Mouse (Mus musculus): ENCODE measurements around the gene Rcn3. TPM values are rescaled to one million over a fixed set of nuclear protein-coding genes. Genes with fewer than 3 reads are reported as not detected.
A peak's percentile ranks its signal among the peaks of the same experiment; 100 is the strongest.

The Rcn3 gene
- total and polyA plus RNA-seq, 3 experiments: 16.0 to 43.0 TPM; not detected in 1

- TF ChIP-seq POLR2AphosphoS5 (IDR thresholded peaks at IDR 0.05; ENCODE audit: borderline replicate concordance, low read depth, low read length) (no peak), MYB (IDR thresholded peaks at IDR 0.05; ENCODE audit: low read depth, low read length) (peak; percentile 31; the same call in 1 of the 2 replicates), CTCF (IDR thresholded peaks at IDR 0.05 in 2 of 3, conservative IDR thresholded peaks at IDR 0.05 in 1 of 3; ENCODE audit: control insufficient read depth in 1 of 3, insufficient read depth in 1 of 3, low read depth in 2 of 3, low read length in 3 of 3, poor library complexity in 1 of 3, severe bottlenecking in 1 of 3) (no peak), TBP (IDR thresholded peaks at IDR 0.05; ENCODE audit: low read depth, low read length) (peak; percentile 59; the same call in 1 of the 2 replicates), POLR2A (IDR thresholded peaks at IDR 0.05; ENCODE audit: control insufficient read depth in 1 of 2, insufficient read depth in 1 of 2, low read depth in 1 of 2, low read length in 2 of 2, poor library complexity in 1 of 2) (peak in 1 of 2 experiments; percentile 52; a peak in 1 of 4 replicates), GABPA (IDR thresholded peaks at IDR 0.05; ENCODE audit: low read depth, low read length) (no peak), POLR2AphosphoS2 (IDR thresholded peaks at IDR 0.05; ENCODE audit: low read length) (0 out of 2 replicates have a peak, but pooled peaks have one; percentile 35), BHLHE40 (IDR thresholded peaks at IDR 0.05; ENCODE audit: borderline replicate concordance, low read depth, low read length) (peak; percentile 62; the same call in 1 of the 2 replicates), ZNF384 (IDR thresholded peaks at IDR 0.05; ENCODE audit: low read depth, low read length) (peak; percentile 34; the same call in 1 of the 2 replicates), TCF12 (IDR thresholded peaks at IDR 0.05; ENCODE audit: low read depth, low read length) (peak; percentile 99), ZMIZ1 (IDR thresholded peaks at IDR 0.05; ENCODE audit: low read depth, low read length) (0 out of 2 replicates have a peak, but pooled peaks have one; percentile 39), USF2 (IDR thresholded peaks at IDR 0.05; ENCODE audit: borderline replicate concordance in 1 of 2, insufficient read depth in 1 of 2, low read depth in 1 of 2, low read length in 2 of 2) (no peak), MAFK (IDR thresholded peaks at IDR 0.05; ENCODE audit: borderline replicate concordance, low read depth, low read length) (peak; percentile 74), MAZ (IDR thresholded peaks at IDR 0.05; ENCODE audit: low read depth, low read length) (peak; percentile 79; the same call in 1 of the 2 replicates), ZKSCAN1 (IDR thresholded peaks at IDR 0.05; ENCODE audit: low read depth, low read length) (no peak), HCFC1 (IDR thresholded peaks at IDR 0.05; ENCODE audit: low read depth, low read length) (peak; percentile 59), CHD2 (IDR thresholded peaks at IDR 0.05; ENCODE audit: low read length) (peak; percentile 62), E2F4 (IDR thresholded peaks at IDR 0.05; ENCODE audit: borderline replicate concordance, low read depth, low read length) (no peak), CHD1 (IDR thresholded peaks at IDR 0.05; ENCODE audit: low read depth, low read length) (no peak), SIN3A (IDR thresholded peaks at IDR 0.05; ENCODE audit: low read length) (peak; percentile 97), TAL1 (IDR thresholded peaks at IDR 0.05; ENCODE audit: low read length) (peak; percentile 96), SMC3 (IDR thresholded peaks at IDR 0.05; ENCODE audit: low read depth, low read length) (no peak), ZC3H11A (IDR thresholded peaks at IDR 0.05; ENCODE audit: low read depth, low read length) (no peak)
Measured at GRCm38 (mm10) chr7:45137171-45138006, 45.4 kb upstream of the Rcn3 start (continued).

Measured in MEL (cell line).